Mouse (Mus musculus) forebrain, embryonic 11.5 days (tissue): ENCODE results near the gene Slc9a5. TPM values are rescaled to one million over a fixed set of nuclear protein-coding genes. Genes with fewer than 3 reads are reported as not detected.

ENCODE experiments used
- ATAC-seq: fragments of 200-750 bp; cut with Nextera tagmentation; replicated peaks from 2 replicates; pipeline ENCODE4 v1.8.0; 2017; ENCODE audit warnings: moderate TSS enrichment; ENCODE audit not compliant: low FRiP score
- DNase-seq: peaks from one replicate; pipeline ENCODE4 v3.0.0-alpha.2; 2017; ENCODE audit warnings: low spot score
- H3K27ac ChIP-seq: fragments of 300-500 bp; sonication (generic); 2 replicates; pipeline ENCODE4 v1.5.1; 2014; ENCODE audit warnings: low read depth, low read length
- H3K27me3 ChIP-seq: fragments of 300-500 bp; sonication (generic); 2 replicates; pipeline ENCODE4 v1.6.1; 2014; ENCODE audit warnings: mild to moderate bottlenecking, low read length, mixed read lengths; ENCODE audit not compliant: control insufficient read depth, insufficient read depth
- H3K36me3 ChIP-seq: fragments of 300-500 bp; sonication (generic); 2 replicates; pipeline ENCODE4 v1.6.1; 2014; ENCODE audit warnings: mild to moderate bottlenecking, low read length, moderate library complexity, mixed read lengths; ENCODE audit not compliant: control insufficient read depth, insufficient read depth
- H3K4me1 ChIP-seq: fragments of 300-500 bp; sonication (generic); replicated peaks from 2 replicates; pipeline ENCODE4 v1.6.1; 2014; ENCODE audit warnings: low read length, mixed read lengths; ENCODE audit not compliant: control insufficient read depth, insufficient read depth
- H3K4me2 ChIP-seq: fragments of 300-500 bp; sonication (generic); 2 replicates; pipeline ENCODE4 v1.6.1; 2014; ENCODE audit warnings: low read depth, mild to moderate bottlenecking, low read length, moderate library complexity, mixed read lengths; ENCODE audit not compliant: severe bottlenecking
- H3K4me3 ChIP-seq: fragments of 300-500 bp; sonication (generic); 2 replicates; pipeline ENCODE4 v1.5.1; 2014; ENCODE audit warnings: low read depth, low read length
- H3K9ac ChIP-seq: fragments of 300-500 bp; sonication (generic); 2 replicates; pipeline ENCODE4 v1.6.1; 2014; ENCODE audit warnings: low read length
- H3K9me3 ChIP-seq: fragments of 300-500 bp; sonication (generic); 2 replicates; pipeline ENCODE4 v1.6.1; 2016; ENCODE audit warnings: low read length, mixed read lengths; ENCODE audit not compliant: control insufficient read depth
- WGBS: fragments of 180-500 bp; shearing (Covaris S2); extraction: QIAGEN DNeasy Blood & Tissue Kit; methylation state at CpG from one replicate; pipeline ENCODE4 v1.1.7; 2014; 5-methylcytosine and 5-hydroxymethylcytosine counted together
- polyA plus RNA-seq: library from polyadenylated mRNA; unstranded; fragments of >200 nt; fragmentation: Nextera tagmentation; extraction: Ambion mirVana; gene quantifications from 2 replicates; pipeline ENCODE4 v1.2.1, GENCODE M21; 2014

The Slc9a5 gene
- polyA plus RNA-seq, 1 experiment from 2014 or later = 7.7 TPM

DNA sequence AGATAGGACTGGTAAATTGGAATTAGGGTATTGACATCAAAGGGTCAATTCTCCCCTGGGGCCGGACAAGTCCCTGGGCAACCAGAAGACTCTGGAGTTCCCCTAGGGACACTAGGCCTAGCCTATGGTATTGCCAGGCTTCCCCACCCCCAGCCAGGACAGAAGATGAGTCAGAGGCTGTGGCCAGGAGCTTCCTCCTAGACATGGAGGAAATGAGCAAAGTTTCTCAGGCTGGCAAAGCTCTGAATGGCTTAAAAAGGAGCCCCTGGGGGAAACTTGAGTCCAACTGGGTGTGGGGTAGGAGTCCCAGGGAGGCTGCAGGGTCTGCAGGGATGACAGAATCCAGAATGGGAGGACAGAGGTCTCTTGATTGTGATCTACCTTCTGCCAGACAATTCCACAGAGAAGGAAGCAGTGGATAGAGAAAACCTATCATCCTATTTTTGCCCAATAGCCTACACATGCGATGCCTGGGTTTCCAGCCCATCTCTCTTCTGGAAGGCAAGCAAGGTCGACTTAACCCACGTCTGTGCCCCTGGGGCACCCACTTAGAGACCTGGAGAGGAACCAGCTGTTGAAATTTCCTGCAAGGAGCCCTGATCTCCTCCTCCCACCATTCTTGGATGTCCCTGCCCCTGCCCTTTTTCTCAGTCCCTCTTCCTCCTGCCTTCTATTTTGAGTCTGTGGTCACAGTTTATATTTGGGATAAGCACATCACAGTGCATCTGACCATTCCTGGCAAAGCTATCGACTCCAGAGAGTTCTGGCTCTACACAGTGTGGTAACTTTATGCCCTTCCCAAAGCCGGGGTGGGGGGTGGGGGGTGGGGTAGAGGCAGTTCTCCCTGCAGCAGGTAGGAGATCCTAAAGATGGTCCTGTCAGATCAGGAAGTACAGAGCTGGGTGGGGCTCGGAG, 3.3 kb upstream of the Slc9a5 start:
- ATAC-seq (no peak), DNase-seq (peak; percentile 40)
- peaks cover 8% of the 10 kb centered on the region for H3K4me1 ChIP-seq
- H3K36me3 ChIP-seq = no peaks in the 10 kb centered on the region
- no peak overlapping the region for H3K4me2 ChIP-seq
- no peak overlapping the region for H3K27ac ChIP-seq
- H3K9ac ChIP-seq = no peak overlapping the region
- no peaks in the 10 kb centered on the region for H3K9me3 ChIP-seq
- WGBS = 71% methylated on average over 7 of the region's 7 CpGs
- no peaks in the 10 kb centered on the region for H3K27me3 ChIP-seq
- no peak overlapping the region for H3K4me3 ChIP-seq

DNA sequence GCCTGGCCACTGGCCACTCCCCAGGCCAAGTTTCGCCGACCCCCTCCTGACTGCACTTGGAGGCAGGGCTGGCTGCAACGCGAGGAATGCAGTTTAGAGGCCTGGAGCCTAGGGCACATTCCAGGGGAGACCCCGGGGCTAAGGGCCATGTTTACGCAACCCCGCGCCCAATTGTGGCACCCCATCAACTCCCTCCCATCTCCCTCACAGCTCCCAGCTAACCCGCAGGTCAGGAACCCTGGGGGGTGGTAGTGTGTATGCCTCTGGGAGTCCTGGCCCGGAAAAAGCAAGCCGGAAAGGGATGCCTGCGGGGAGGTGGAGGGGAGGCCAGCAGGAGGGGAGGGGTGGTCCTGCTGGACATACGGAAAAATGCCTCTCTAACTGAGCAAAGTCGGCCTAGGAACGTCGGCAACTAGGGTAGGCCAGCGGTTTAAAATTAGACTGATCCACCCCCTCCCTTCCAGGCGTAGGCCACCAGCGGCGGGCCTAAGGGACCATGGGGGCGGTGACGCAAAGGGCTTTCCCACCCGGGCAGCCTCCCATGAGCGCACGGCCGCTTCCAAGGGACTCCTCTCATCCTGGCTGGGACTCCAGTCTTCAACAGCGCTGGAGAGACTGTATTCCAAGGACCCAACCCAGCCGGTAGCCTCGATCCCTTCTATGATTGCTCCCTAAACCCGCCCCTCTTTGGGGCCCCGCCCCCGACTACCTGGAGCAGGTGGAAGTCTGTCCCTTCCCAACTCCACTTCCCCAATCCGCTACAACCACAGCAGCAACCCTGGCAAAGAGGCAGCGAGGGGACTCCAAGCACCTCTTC, 1.8 kb upstream of the Slc9a5 start:
- Histone ChIP-seq H3K27me3 (no peaks in the 10 kb centered on the region), H3K36me3 (no peaks in the 10 kb centered on the region), H3K27ac (no peak overlapping the region), H3K4me3 (peak overlapping the region; percentile 63), H3K4me2 (peak overlapping the region; percentile 78), H3K9me3 (no peaks in the 10 kb centered on the region), H3K9ac (peak overlapping the region; percentile 64), H3K4me1 (peaks cover 8% of the 10 kb centered on the region)
- ATAC-seq = peak; percentile 11
- peak; percentile 76 for DNase-seq
- WGBS = 1% methylated on average over 33 of the region's 34 CpGs

DNA sequence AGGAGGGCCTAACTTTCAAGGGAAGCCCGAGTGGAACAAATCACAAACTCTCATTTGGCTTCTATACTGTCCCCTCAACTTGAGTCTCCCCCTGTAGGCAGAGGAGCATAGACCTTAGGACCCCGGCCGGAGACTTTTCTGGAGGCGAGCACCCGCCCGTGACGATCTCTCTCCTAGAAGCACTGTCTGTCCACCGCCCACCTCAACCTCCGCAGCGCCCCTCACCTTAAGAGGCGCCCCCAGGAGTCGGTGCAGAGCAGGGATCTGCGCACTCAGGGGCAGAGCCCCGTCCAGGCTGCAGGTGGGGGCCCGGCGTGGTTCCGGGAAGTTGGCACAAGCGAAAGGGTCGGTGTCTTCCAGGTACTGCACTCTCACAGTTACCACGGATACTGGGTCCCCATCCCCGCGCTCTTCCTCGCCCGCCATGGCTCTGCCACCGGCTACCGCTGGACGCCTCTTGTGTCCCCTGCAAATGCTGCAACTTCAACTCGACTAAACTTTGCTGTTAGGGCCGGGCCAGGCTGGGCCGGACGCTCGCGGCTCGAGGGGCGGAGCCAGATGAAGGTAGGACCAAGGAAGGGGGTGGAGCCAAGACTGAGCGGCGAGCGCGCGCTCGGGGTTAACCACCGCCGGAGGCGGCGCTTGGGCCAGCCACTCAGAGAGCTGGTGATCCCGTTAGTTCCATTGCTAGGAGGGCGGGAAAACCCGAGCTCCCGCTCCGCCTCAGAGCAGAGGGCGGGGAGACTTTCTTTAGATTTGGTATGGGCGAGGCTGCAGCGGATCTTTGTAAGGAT, 1.0 kb upstream of the Slc9a5 start, which contains the start of gene Fhod1:
Gene Fhod1, minus strand, starts transcription at position 526 of the 794 bp plus-strand sequence.
- peak within 1 kb of the TSS; percentile 63 for H3K4me3 ChIP-seq
- H3K36me3 ChIP-seq = no peaks in the 10 kb centered on the region
- peak; percentile 97 for DNase-seq
- no peaks in the 10 kb centered on the region for H3K27me3 ChIP-seq
- ATAC-seq = peak; percentile 91
- WGBS = under 1% methylated on average over 53 of the region's 53 CpGs
- no peaks in the 10 kb centered on the region for H3K9me3 ChIP-seq
- H3K4me1 ChIP-seq = peaks cover 8% of the 10 kb centered on the region
- H3K9ac ChIP-seq = peak within 1 kb of the TSS; percentile 80
- peak within 1 kb of the TSS; percentile 78 for H3K4me2 ChIP-seq
- H3K27ac ChIP-seq = peak within 1 kb of the TSS; percentile 59

DNA sequence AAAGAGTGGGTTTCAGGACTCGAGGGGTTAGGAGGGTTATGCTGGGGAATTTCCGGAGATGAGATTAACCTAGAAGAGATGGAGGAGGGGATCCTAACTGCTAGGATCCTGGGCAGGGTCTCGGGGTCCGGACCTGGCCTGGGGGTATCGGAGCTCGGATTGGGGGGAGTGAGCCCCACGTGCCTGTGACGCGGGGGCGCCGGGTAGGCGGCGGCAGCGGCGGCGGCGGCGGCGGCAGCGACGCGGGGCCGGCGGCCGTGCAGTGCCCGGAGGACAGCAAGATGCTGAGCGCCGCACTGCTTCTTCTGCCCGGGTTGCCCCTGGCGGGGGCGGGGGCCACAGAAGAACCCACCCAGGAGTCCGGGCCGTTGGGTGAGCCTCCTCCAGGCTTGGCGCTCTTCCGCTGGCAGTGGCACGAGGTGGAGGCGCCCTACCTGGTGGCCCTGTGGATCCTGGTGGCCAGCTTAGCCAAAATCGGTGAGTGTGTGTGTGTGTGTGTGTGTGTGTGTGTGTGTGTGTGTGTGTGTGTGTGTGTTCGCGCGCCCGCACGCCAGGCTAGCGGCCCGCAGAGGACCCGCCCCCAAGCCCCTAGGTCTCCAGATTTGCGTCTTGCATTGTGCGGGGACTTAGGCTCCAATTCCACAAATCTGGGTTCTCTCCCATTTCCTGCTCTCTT, 591 bp downstream of the Slc9a5 start:
- no peaks in the 10 kb centered on the region for H3K27me3 ChIP-seq
- no peak overlapping the region for H3K27ac ChIP-seq
- ATAC-seq (peak; percentile 26), DNase-seq (peak; percentile 81)
- H3K4me1 ChIP-seq = peaks cover 8% of the 10 kb centered on the region
- peak overlapping the region; percentile 63 for H3K4me3 ChIP-seq
- H3K9me3 ChIP-seq = no peaks in the 10 kb centered on the region
- peak overlapping the region; percentile 80 for H3K9ac ChIP-seq
- WGBS = under 1% methylated on average over 31 of the region's 48 CpGs
- H3K4me2 ChIP-seq = peak overlapping the region; percentile 78
- no peaks in the 10 kb centered on the region for H3K36me3 ChIP-seq

DNA sequence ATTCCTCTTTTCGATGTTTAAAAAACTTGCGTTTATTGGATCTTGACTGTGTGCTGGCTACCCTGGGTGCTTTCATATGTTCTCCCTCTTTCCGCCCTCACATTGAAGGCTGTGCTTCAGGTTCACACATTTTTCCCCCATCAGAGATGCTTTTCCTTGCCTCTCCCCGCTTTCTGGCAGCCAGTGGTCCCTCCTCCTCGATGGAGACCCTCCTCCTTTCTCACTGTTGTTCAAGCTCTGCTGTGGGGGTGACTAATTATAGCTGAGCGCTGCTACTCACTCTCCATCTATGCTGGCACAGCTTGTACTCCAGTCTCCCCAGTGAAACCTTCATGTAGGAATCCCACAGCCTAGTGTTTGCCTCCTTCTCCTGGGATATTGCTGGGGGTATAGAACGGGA, 1.5 kb downstream of the Slc9a5 start:
- peak; percentile 51 for DNase-seq
- Histone ChIP-seq H3K4me2 (peak overlapping the region; percentile 78; the same call in 1 of the 2 replicates), H3K9ac (peak overlapping the region; percentile 80; the same call in 1 of the 2 replicates), H3K9me3 (no peaks in the 10 kb centered on the region), H3K36me3 (no peaks in the 10 kb centered on the region), H3K4me3 (peak overlapping the region; percentile 63; the same call in 1 of the 2 replicates), H3K27ac (no peak overlapping the region), H3K4me1 (peaks cover 8% of the 10 kb centered on the region), H3K27me3 (no peaks in the 10 kb centered on the region)
- 45% methylated on average over 7 of the region's 7 CpGs for WGBS
- no peak for ATAC-seq

DNA sequence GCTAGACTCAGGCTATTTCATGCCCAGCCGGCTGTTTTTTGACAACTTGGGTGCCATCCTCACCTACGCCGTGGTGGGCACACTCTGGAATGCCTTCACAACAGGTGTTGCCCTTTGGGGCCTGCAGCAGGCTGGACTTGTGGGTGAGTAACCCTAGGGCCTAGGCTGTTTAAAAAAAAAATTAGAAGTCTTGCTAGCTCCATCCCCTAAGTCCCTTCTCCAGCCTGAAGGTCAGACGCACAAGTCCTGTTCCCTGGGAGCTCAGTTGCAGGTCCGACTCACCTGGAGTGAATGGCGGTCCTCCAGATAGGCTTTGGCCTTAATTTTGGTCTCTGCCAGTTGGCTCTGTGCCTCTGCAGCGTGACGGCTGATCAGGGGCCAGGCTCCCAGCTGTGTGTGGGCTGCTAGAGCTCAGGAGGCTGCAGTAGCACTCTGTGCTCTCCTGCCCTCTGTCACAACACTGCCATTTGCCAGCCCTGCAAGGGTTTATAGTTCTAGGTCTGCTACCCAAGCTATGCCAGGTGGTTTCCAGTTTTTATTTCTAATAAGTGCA, 5.0 kb downstream of the Slc9a5 start:
- H3K4me2 ChIP-seq = no peak overlapping the region
- H3K9me3 ChIP-seq = no peaks in the 10 kb centered on the region
- H3K4me3 ChIP-seq = no peak overlapping the region
- H3K27ac ChIP-seq = no peak overlapping the region
- no peaks in the 10 kb centered on the region; the same call in 1 of the 2 replicates for H3K36me3 ChIP-seq
- H3K9ac ChIP-seq = no peak overlapping the region
- H3K27me3 ChIP-seq = no peaks in the 10 kb centered on the region
- H3K4me1 ChIP-seq = peaks cover under 1% of the 10 kb centered on the region; the same call in 1 of the 2 replicates
- ATAC-seq (no peak), DNase-seq (no peak)
- 81% methylated on average over 8 of the region's 8 CpGs for WGBS

DNA sequence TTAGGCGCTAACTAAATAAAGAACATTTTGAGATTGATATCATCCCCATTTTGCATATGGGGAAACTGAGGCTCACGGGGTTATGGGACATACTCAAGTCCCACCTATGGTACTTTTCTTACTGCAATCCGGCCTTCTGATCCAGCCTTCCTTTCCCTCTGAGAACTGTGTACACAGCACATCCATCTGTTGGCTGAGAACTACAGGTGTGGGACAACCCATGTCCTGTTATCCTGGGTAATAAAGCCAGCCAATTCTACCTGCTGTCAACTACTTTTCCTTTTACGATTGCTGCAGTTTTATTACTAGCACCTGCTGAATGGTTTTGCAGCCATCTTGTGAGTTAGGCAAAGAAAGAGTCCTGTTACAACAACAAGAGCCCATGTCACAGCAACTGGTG, 5.9 kb downstream of the Slc9a5 start:
- DNase-seq = no peak
- H3K9ac ChIP-seq = no peak overlapping the region
- 90% methylated on average over 4 of the region's 4 CpGs for WGBS
- no peaks in the 10 kb centered on the region; the same call in 1 of the 2 replicates for H3K36me3 ChIP-seq
- H3K27me3 ChIP-seq = no peaks in the 10 kb centered on the region
- H3K4me1 ChIP-seq = no peaks in the 10 kb centered on the region
- no peak overlapping the region for H3K4me3 ChIP-seq
- H3K9me3 ChIP-seq = no peaks in the 10 kb centered on the region
- no peak for ATAC-seq
- H3K4me2 ChIP-seq = no peak overlapping the region
- H3K27ac ChIP-seq = no peak overlapping the region
